Mouse (Mus musculus): Measurements from ENCODE around the gene Stk10. TPM values are rescaled to one million over a fixed set of nuclear protein-coding genes. Genes with fewer than 3 reads are reported as not detected.

Stk10 gene
- total and polyA plus RNA-seq, 3 experiments, result 31.0 to 52.1 (median 36.0) TPM

GRCm38 (mm10) chr11:32605131-32605860 is 72.2 kb downstream of the Stk10 start:
- DNase-seq (ENCODE audit: low spot score) (no peak), ATAC-seq (ENCODE audit: extremely low read depth, insufficient number of reproducible peaks, low FRiP score, poor library complexity, severe bottlenecking) (no peak)
- Histone ChIP-seq H3K4me3 (ENCODE audit: low read depth, low read length) (no peak overlapping the region), H3K27me3 (ENCODE audit: insufficient read depth, low read length) (no peaks in the 10 kb centered on the region), H3K9me3 (replicated peaks) (no peaks in the 10 kb centered on the region), H3K36me3 (replicated peaks) (peaks cover 53% of the 10 kb centered on the region), H3K4me1 (ENCODE audit: insufficient read depth, low read depth, low read length) (0 out of 2 replicates have a peak, but pooled peaks cover 5% of the 10 kb centered on the region)
- TF ChIP-seq POLR2AphosphoS5 (IDR thresholded peaks at IDR 0.05; ENCODE audit: insufficient replicate concordance, low read depth, low read length) (no peak), GATA1 (IDR thresholded peaks at IDR 0.05; ENCODE audit: borderline replicate concordance, low read length) (no peak), TAL1 (conservative IDR thresholded peaks at IDR 0.05; ENCODE audit: low read depth, low read length) (no peak), GATA2 (IDR thresholded peaks at IDR 0.05; ENCODE audit: borderline replicate concordance, low read depth, low read length) (no peak), CTCF (IDR thresholded peaks at IDR 0.05; ENCODE audit: low read depth, low read length) (no peak)

- Histone ChIP-seq H3K4me3 (ENCODE audit: low read depth, low read length) (no peak overlapping the region), H3K36me3 (replicated peaks) (peaks cover 53% of the 10 kb centered on the region), H3K9me3 (replicated peaks) (no peaks in the 10 kb centered on the region), H3K27me3 (ENCODE audit: insufficient read depth, low read length) (no peaks in the 10 kb centered on the region), H3K4me1 (ENCODE audit: insufficient read depth, low read depth, low read length) (0 out of 2 replicates have a peak, but pooled peaks cover 5% of the 10 kb centered on the region)
- DNase-seq (ENCODE audit: low spot score), result no peak
- TF ChIP-seq GATA2 (IDR thresholded peaks at IDR 0.05; ENCODE audit: borderline replicate concordance, low read depth, low read length), result no peak
- no peak for TF ChIP-seq POLR2AphosphoS5 (IDR thresholded peaks at IDR 0.05; ENCODE audit: insufficient replicate concordance, low read depth, low read length)
- no peak for TF ChIP-seq TAL1 (conservative IDR thresholded peaks at IDR 0.05; ENCODE audit: low read depth, low read length)
- TF ChIP-seq GATA1 (IDR thresholded peaks at IDR 0.05; ENCODE audit: borderline replicate concordance, low read length), result no peak
- no peak for ATAC-seq (ENCODE audit: extremely low read depth, insufficient number of reproducible peaks, low FRiP score, poor library complexity, severe bottlenecking)
Measured at GRCm38 (mm10) chr11:32605907-32606306, 72.8 kb downstream of the Stk10 start.

- DNase-seq (ENCODE audit: low spot score) (no peak), ATAC-seq (ENCODE audit: extremely low read depth, insufficient number of reproducible peaks, low FRiP score, poor library complexity, severe bottlenecking) (no peak)
- Histone ChIP-seq H3K36me3 (replicated peaks) (peaks cover 56% of the 10 kb centered on the region), H3K9me3 (replicated peaks) (no peaks in the 10 kb centered on the region), H3K27me3 (ENCODE audit: insufficient read depth, low read length) (no peaks in the 10 kb centered on the region), H3K4me1 (ENCODE audit: insufficient read depth, low read depth, low read length) (no peaks in the 10 kb centered on the region), H3K4me3 (ENCODE audit: low read depth, low read length) (no peak overlapping the region)
- TF ChIP-seq POLR2AphosphoS5 (IDR thresholded peaks at IDR 0.05; ENCODE audit: insufficient replicate concordance, low read depth, low read length) (no peak), TAL1 (conservative IDR thresholded peaks at IDR 0.05; ENCODE audit: low read depth, low read length) (no peak), GATA2 (IDR thresholded peaks at IDR 0.05; ENCODE audit: borderline replicate concordance, low read depth, low read length) (no peak), CTCF (IDR thresholded peaks at IDR 0.05; ENCODE audit: low read depth, low read length) (no peak), GATA1 (IDR thresholded peaks at IDR 0.05; ENCODE audit: borderline replicate concordance, low read length) (no peak)
Measured at GRCm38 (mm10) chr11:32607319-32607718, 74.2 kb downstream of the Stk10 start.

GRCm38 (mm10) chr11:32610616-32611015 is 77.5 kb downstream of the Stk10 start:
- Histone ChIP-seq H3K9me3 (replicated peaks) (no peaks in the 10 kb centered on the region), H3K27me3 (ENCODE audit: insufficient read depth, low read length) (no peaks in the 10 kb centered on the region), H3K4me3 (ENCODE audit: low read depth, low read length) (no peak overlapping the region), H3K4me1 (ENCODE audit: insufficient read depth, low read depth, low read length) (0 out of 2 replicates have a peak, but pooled peaks cover under 1% of the 10 kb centered on the region), H3K36me3 (replicated peaks) (peaks cover 61% of the 10 kb centered on the region)
- ATAC-seq (ENCODE audit: extremely low read depth, insufficient number of reproducible peaks, low FRiP score, poor library complexity, severe bottlenecking) (no peak), DNase-seq (ENCODE audit: low spot score) (no peak)
- TF ChIP-seq GATA2 (IDR thresholded peaks at IDR 0.05; ENCODE audit: borderline replicate concordance, low read depth, low read length) (no peak), TAL1 (conservative IDR thresholded peaks at IDR 0.05; ENCODE audit: low read depth, low read length) (no peak), POLR2AphosphoS5 (IDR thresholded peaks at IDR 0.05; ENCODE audit: insufficient replicate concordance, low read depth, low read length) (no peak), CTCF (IDR thresholded peaks at IDR 0.05; ENCODE audit: low read depth, low read length) (no peak), GATA1 (IDR thresholded peaks at IDR 0.05; ENCODE audit: borderline replicate concordance, low read length) (no peak)

GRCm38 (mm10) chr11:32612304-32612703 is 79.2 kb downstream of the Stk10 start:
- 0 out of 2 replicates have a peak, but pooled peaks cover 3% of the 10 kb centered on the region for H3K4me1 ChIP-seq (ENCODE audit: insufficient read depth, low read depth, low read length)
- TF ChIP-seq GATA1 (IDR thresholded peaks at IDR 0.05; ENCODE audit: borderline replicate concordance, low read length) (no peak), GATA2 (IDR thresholded peaks at IDR 0.05; ENCODE audit: borderline replicate concordance, low read depth, low read length) (no peak), TAL1 (conservative IDR thresholded peaks at IDR 0.05; ENCODE audit: low read depth, low read length) (no peak), CTCF (IDR thresholded peaks at IDR 0.05; ENCODE audit: low read depth, low read length) (no peak), POLR2AphosphoS5 (IDR thresholded peaks at IDR 0.05; ENCODE audit: insufficient replicate concordance, low read depth, low read length) (no peak)
- H3K27me3 ChIP-seq (ENCODE audit: insufficient read depth, low read length), result no peaks in the 10 kb centered on the region
- no peaks in the 10 kb centered on the region for H3K9me3 ChIP-seq (replicated peaks)
- DNase-seq (ENCODE audit: low spot score) (no peak), ATAC-seq (ENCODE audit: extremely low read depth, insufficient number of reproducible peaks, low FRiP score, poor library complexity, severe bottlenecking) (no peak)
- peaks cover 74% of the 10 kb centered on the region for H3K36me3 ChIP-seq (replicated peaks)
- no peak overlapping the region for H3K4me3 ChIP-seq (ENCODE audit: low read depth, low read length)

- H3K4me3 ChIP-seq (ENCODE audit: low read depth, low read length), result no peak overlapping the region
- ATAC-seq (ENCODE audit: extremely low read depth, insufficient number of reproducible peaks, low FRiP score, poor library complexity, severe bottlenecking), result no peak
Measured at GRCm38 (mm10) chr11:32614463-32614862, 81.4 kb downstream of the Stk10 start.

More at GRCm38 (mm10) chr11:32614463-32614862, 81.4 kb downstream of the Stk10 start:
- Histone ChIP-seq H3K9me3 (replicated peaks) (no peaks in the 10 kb centered on the region), H3K36me3 (replicated peaks) (peaks cover 87% of the 10 kb centered on the region), H3K27me3 (ENCODE audit: insufficient read depth, low read length) (no peaks in the 10 kb centered on the region; the same call in 1 of the 2 replicates), H3K4me1 (ENCODE audit: insufficient read depth, low read depth, low read length) (peaks cover 8% of the 10 kb centered on the region)
- TF ChIP-seq GATA1 (IDR thresholded peaks at IDR 0.05; ENCODE audit: borderline replicate concordance, low read length) (no peak), CTCF (IDR thresholded peaks at IDR 0.05; ENCODE audit: low read depth, low read length) (no peak), TAL1 (conservative IDR thresholded peaks at IDR 0.05; ENCODE audit: low read depth, low read length) (no peak), GATA2 (IDR thresholded peaks at IDR 0.05; ENCODE audit: borderline replicate concordance, low read depth, low read length) (no peak), POLR2AphosphoS5 (IDR thresholded peaks at IDR 0.05; ENCODE audit: insufficient replicate concordance, low read depth, low read length) (no peak)
- no peak for DNase-seq (ENCODE audit: low spot score)

Measured in G1E (cell line).